Mouse (Mus musculus) right cerebral cortex, adult 2 months (tissue): Measurements from ENCODE around the gene Olfr410.

Experiments used
- DNase-seq, 2 experiments: peaks; one replicate each; pipeline ENCODE4 v3.0.0; 2021 to 2022; ENCODE audit warnings: low spot score in 2 of 2

Gene Olfr410

DNA sequence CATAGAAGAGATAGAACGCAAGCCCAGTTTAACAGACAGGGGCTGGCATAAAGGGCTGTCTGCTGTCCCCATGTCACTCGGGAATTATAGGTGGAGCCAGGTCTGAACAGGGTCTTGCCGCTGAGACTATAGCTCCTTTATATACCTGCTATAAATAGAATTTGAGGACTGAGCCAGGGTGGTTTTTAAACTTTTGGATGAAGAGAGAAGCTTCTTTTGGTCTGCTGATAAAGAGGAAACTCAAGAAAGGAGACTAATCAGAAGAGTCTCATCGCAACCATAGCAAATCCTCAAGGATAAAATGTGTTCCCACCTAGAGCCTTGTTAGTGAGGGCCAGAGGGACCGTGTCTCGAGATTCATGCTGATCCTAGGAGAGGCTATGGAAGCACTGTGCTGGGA is at the start of gene Olfr410:
Gene Olfr410, minus strand, starts transcription at position 101 of the 400 bp plus-strand sequence.
- no peak for DNase-seq

DNA sequence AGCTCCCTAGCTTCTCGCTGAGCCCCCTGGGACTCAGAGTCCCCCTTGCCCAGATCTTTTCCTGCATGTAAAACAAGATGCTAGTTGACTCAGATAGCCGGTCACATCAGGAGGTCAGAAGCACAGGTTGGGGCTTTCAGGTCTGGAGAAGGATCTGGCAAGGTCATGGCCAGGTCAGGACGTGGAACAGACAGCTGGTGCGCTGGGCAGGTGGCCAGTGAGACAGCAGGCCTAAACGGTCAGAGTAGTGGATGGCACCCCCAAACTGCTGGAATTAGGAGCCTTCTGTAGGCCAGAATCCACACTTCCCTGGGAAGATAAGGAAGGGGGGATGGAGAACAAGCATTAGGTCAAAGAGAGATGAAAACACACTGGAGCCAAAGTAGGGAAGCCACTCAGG is 49.4 kb upstream of the Olfr410 start:
- DNase-seq: no peak

DNA sequence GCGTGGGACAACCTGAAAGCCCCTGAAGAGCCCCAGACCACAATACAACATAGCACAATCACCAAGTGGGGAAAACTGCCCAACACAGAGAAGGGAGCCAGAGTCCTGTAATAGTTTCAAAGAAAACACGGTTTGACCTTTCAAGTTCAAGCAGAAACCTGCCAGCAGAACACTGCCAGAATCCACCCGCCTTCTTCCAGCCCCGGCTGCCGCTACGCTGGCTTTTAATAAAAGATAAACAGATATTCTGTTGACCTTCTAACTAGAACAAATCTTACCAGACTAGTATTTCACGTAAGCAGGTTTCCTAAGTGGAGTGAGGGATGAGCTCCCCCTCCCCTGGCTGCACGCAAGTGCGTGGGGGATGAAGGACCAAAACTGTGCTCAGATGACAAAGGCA is 47.8 kb upstream of the Olfr410 start:
- DNase-seq: no peak

DNA sequence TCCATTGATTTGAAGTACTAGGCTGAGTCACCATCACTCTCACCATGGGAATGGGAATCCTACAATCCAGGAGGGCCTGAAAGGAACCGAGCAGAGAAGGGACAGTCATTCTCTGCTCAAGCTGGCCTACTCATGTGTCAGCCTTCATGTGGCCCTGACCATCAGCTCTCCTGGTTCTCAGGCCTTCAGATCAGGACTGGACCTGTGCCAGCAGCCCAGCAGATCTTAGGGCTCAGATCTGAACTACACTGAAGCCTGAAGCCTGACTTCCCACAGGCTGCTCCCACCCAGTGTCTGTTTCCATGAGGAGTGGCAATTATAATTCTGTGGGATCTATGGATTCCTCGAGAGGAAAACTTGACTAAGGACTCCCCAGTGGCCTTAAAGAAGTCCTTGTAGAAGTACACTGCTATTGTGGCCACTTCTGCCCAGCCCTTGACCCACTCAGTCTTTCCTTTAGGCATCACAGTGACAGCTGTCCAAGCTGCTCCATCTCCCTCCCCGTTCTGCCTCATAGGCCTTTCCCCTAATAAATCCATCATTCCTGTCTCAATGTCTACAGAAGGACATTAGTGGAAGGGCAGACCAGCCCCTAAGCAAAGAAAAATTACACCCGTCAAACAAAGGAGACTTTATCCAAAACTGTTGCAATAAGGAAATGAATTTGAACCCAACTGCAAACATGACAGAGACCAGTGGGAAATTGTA is 41.5 kb upstream of the Olfr410 start:
- no peak for DNase-seq

DNA sequence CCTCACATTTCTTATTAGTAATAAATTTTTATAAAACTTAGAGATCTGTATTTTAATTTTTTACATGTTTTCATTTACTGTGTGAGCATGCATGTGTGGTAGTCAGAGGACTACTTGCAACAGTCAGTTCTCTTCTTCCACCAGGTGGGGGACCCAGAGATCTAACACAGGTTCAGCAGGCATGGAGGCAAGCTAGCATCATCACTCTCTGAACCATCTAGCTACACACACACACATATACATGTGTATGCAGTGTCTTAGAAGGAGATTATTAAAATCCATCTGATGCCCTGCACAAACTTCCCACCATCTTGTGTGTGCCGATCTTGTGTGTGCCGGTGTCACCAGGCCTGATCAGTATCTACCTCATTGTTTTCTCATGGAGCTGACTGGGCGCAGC is 39.0 kb upstream of the Olfr410 start:
- peak; percentile 77 to 78 for DNase-seq

DNA sequence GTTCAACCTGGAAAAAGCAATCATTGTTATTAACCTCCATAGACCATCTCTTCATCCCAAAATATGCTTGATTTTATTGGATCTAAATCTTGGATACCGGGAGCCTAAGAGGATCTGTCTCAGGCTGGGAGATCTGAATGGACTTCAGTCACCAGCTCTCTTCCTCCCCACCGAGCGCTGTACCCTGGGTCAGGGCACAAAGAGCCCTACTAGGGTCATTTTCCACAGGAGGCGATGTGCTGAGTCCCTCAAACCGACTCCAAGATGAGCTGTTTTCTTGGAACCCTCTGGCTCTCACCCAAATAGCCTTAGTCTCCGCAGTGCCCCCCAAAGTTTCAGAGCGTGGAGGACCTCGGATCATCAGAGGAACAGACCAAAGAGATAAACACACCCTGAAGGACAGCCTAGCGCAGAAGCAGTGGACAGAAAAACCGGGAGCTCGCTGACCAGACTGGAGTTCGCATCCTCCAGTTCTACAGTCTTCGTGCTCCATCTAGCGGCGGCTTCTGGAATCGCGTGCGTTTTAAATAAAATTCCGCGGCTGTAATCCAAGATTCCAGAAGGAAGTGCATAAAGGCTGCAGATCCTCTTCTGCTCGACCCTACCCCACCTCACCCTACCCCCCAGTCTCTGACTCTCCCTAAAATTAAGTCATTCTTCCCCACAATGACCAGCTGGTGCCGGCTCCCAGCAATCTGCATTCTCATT is 33.7 kb upstream of the Olfr410 start:
- DNase-seq: peak; percentile 80 to 89

DNA sequence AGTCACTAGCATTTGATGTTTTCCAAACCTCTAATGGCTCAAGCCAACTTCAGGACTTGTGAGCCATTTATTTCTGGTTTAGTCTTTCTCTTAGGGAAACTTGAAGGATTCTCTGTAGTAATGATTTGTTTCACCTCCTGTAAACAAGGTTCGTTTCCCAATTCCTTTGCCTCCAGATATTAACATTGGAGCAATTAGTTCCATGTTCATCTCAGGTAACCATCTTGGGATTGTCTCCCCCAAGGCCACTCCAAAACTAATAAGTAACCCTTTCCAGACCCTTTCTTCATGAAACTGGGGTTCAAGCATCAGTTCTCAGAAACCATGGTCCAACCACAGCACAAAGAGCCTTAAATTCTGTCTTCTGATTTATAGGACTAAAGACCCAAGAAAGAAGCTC is 23.9 kb upstream of the Olfr410 start, which contains the start of gene Olfr412:
Gene Olfr412, plus strand, starts transcription at position 301 of the 400 bp plus-strand sequence.
- DNase-seq: no peak

DNA sequence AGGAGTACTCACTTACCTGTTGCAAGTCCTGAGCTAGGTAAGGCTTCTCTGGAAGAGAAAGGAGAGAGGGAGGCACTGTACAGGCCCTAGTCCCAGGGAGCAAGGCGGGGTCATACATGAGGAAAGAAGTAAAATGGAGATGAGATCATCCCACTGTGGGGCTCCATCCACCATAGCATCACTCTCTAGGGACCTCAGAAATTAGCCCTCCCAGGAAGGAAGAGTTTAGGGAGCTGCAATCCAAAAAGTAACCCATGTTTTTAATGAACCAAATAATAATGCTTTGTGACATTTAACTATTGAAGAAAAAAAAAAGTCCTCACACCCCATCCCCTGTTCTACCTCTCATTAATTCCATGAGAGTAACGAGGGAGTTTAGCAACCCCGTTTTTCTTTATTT is 14.7 kb upstream of the Olfr410 start, which contains the start of gene Olfr411:
Gene Olfr411, minus strand, starts transcription at position 101 of the 400 bp plus-strand sequence.
- no peak for DNase-seq

DNA sequence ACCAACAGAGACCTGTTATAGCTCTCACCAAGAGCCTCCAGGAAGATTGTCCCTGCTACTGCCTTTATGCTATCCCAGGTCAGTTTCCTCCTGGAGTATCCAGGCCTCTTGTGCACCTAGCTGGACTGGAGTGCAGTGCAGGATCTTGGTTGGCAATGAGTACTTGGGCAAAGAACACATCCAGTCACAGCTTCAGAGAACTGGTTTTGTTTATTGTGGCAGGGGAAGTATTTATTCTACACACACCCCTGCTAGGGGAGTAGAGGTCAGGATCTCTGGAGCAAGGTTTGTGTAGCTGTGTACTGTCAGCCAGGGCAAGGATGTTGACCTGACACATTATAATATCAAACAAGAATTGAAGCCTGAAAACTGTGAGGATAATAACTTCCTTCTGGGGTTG is 9.1 kb downstream of the Olfr410 start:
- DNase-seq: no peak

DNA sequence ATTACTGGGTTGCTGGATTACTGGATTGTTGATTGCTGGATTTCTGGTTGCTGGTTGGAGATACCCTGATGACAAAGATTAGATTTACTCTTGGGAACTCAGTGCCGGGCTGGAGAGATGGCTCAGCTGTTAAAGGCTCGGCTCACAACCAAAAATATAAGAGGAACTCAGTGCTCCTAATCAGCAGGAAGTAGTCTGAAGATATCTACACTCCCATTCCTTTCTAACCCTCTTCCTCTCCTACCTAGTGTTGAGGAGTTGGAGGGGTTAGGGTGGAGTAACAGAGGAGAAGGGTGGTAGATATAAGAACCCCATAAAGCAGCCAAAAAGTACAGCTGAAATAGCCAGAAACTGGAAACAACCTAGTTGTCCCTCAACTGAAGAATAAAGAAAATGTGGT is 11.8 kb downstream of the Olfr410 start:
- no peak for DNase-seq

DNA sequence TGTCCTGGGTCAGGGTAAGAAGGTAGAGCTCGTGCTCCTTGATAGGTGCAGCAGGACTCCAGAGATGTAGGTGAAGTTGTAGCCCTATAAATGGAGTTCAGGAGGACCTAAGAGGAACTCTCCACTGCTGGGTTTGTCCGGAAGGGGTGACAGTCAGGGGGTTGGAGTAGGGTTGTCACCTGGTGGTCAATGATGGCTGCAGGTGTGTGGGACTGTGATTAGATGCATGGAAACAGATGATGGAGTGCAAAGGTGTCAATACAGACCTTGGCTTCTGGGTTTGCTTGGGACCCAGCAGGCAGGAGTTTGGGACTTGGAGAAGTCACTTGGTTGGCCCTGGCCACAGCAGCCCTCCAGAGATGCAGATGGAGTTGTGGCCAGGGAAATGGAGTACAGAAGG is 50.6 kb downstream of the Olfr410 start:
- DNase-seq: no peak

DNA sequence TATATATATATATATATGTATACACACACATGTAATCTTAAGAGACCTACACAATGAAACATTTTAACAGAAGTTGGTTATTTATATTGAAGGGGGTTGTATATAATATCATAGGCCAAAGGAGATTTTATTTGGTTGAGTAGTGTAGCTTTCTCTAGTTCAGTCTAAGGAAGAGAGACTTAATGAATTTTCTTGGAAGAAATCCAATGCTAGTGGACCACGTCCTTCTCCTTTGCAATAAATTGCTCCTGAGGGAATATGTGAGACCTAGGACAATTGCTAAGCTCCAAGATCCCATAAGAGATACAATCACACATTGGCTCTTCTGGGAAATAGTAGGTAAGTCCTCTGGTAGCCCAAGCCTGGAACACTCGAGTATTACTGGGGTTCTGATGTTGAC is 54.4 kb downstream of the Olfr410 start, which contains the start of gene Olfr59:
Gene Olfr59, plus strand, starts transcription at position 301 of the 400 bp plus-strand sequence.
- no peak for DNase-seq
